8 mouse cellular contexts compared by ENCODE assay signal in genomic region chr7:4124315-4124759, GRCm38 (mm10). TPM values are rescaled to one million over a fixed set of nuclear protein-coding genes. Genes with fewer than 3 reads are reported as not detected.
DNase-seq lines count a peak whose midpoint lies in the region; ATAC-seq and TF ChIP-seq lines count a peak whose summit lies in the region.

No protein-coding gene starts in this region.

- H3K9ac ChIP-seq in heart, embryonic 14.5 days (ENCODE audit: low read length), result no peak overlapping the region
- 0 out of 2 replicates have a peak overlapping the region, but pooled peaks have one; percentile 44 for H3K9ac ChIP-seq in forebrain, embryonic 12.5 days
- H3K9ac ChIP-seq in intestine, embryonic 14.5 days (ENCODE audit: low read length), result no peak overlapping the region
- H3K9ac ChIP-seq in liver, embryonic 15.5 days, result no peak overlapping the region

- WGBS in heart, embryonic 14.5 days, result under 1% methylated on average over 10 of the region's 10 CpGs
- under 1% methylated on average over 10 of the region's 10 CpGs for WGBS in heart, embryonic 10.5 days
- WGBS in forebrain, embryonic 12.5 days, result 0% methylated on average over 9 of the region's 10 CpGs
- under 1% methylated on average over 10 of the region's 10 CpGs for WGBS in intestine, embryonic 14.5 days
- WGBS in liver, embryonic 15.5 days (ENCODE audit: insufficient replicate concordance), result 3% methylated on average over 10 of the region's 10 CpGs
- 0% methylated on average over 10 of the region's 10 CpGs for WGBS in olfactory bulb, adult 2 months

- peaks cover 25% of the 10 kb centered on the region for H3K27me3 ChIP-seq in heart, embryonic 14.5 days (ENCODE audit: control insufficient read depth, insufficient read depth, low read length)
- peaks cover 49% of the 10 kb centered on the region for H3K27me3 ChIP-seq in heart, embryonic 10.5 days (ENCODE audit: insufficient read depth, poor library complexity, severe bottlenecking)
- no peaks in the 10 kb centered on the region for H3K27me3 ChIP-seq in forebrain, embryonic 12.5 days
- H3K27me3 ChIP-seq in intestine, embryonic 14.5 days (replicated peaks; ENCODE audit: control insufficient read depth, insufficient read depth, low read length), result peaks cover 25% of the 10 kb centered on the region
- peaks cover 37% of the 10 kb centered on the region for H3K27me3 ChIP-seq in liver, embryonic 15.5 days

- H3K36me3 ChIP-seq in heart, embryonic 14.5 days (ENCODE audit: control insufficient read depth, insufficient read depth, low read length), result no peaks in the 10 kb centered on the region
- no peaks in the 10 kb centered on the region for H3K36me3 ChIP-seq in heart, embryonic 10.5 days
- H3K36me3 ChIP-seq in forebrain, embryonic 12.5 days (replicated peaks), result peaks cover 42% of the 10 kb centered on the region
- no peaks in the 10 kb centered on the region for H3K36me3 ChIP-seq in intestine, embryonic 14.5 days (ENCODE audit: control insufficient read depth, insufficient read depth, low read length)
- no peaks in the 10 kb centered on the region for H3K36me3 ChIP-seq in liver, embryonic 15.5 days (replicated peaks)

- no peaks in the 10 kb centered on the region for H3K9me3 ChIP-seq in heart, embryonic 14.5 days (ENCODE audit: control insufficient read depth, low read length)
- 0 out of 2 replicates have a peak, but pooled peaks cover 3% of the 10 kb centered on the region for H3K9me3 ChIP-seq in heart, embryonic 10.5 days
- H3K9me3 ChIP-seq in forebrain, embryonic 12.5 days, result no peaks in the 10 kb centered on the region
- H3K9me3 ChIP-seq in intestine, embryonic 14.5 days (ENCODE audit: control insufficient read depth, low read length), result no peaks in the 10 kb centered on the region
- H3K9me3 ChIP-seq in liver, embryonic 15.5 days (replicated peaks), result no peaks in the 10 kb centered on the region

- DNase-seq in heart, embryonic 10.5 days (ENCODE audit: low spot score), result no peak
- DNase-seq in brain, embryonic 18.5 days (ENCODE audit: low read depth, low spot score), result peak; percentile 93
- no peak for DNase-seq in intestine, embryonic 14.5 days (ENCODE audit: low spot score)
- no peak for DNase-seq in gastrocnemius, postnatal 10 days

- TF ChIP-seq CTCF in olfactory bulb, adult 2 months (IDR thresholded peaks at IDR 0.05; ENCODE audit: insufficient read depth, low read depth, low read length), result no peak

- H3K4me2 ChIP-seq in heart, embryonic 14.5 days (ENCODE audit: low read length), result peak overlapping the region; percentile 19; the same call in 1 of the 2 replicates
- peak overlapping the region; percentile 65 for H3K4me2 ChIP-seq in forebrain, embryonic 12.5 days
- peak overlapping the region; percentile 29 for H3K4me2 ChIP-seq in intestine, embryonic 14.5 days (ENCODE audit: low read length)
- H3K4me2 ChIP-seq in liver, embryonic 15.5 days, result no peak overlapping the region

- H3K27ac ChIP-seq in heart, embryonic 14.5 days (replicated peaks in 1 of 2; ENCODE audit: control insufficient read depth in 1 of 2, insufficient read depth in 1 of 2, low read depth in 2 of 2, low read length in 2 of 2), result no peak overlapping the region
- H3K27ac ChIP-seq in heart, embryonic 10.5 days, result no peak overlapping the region
- H3K27ac ChIP-seq in forebrain, embryonic 12.5 days, result peak overlapping the region; percentile 94
- no peak overlapping the region for H3K27ac ChIP-seq in intestine, embryonic 14.5 days (ENCODE audit: low read depth)
- no peak overlapping the region for H3K27ac ChIP-seq in liver, embryonic 15.5 days (replicated peaks)
- peak overlapping the region; percentile 97 for H3K27ac ChIP-seq in olfactory bulb, adult 2 months (ENCODE audit: insufficient read depth, low read depth, low read length)

- no peak for TF ChIP-seq POLR2A in olfactory bulb, adult 2 months (IDR thresholded peaks at IDR 0.05; ENCODE audit: insufficient read depth, low read depth, low read length)

- H3K4me1 ChIP-seq in heart, embryonic 14.5 days (ENCODE audit: control insufficient read depth in 2 of 2, insufficient read depth in 2 of 2, low read length in 2 of 2), result peaks cover 3 to 7% of the 10 kb centered on the region in 2 experiments; a peak in 3 of 4 replicates
- H3K4me1 ChIP-seq in heart, embryonic 10.5 days, result peaks cover 6% of the 10 kb centered on the region
- H3K4me1 ChIP-seq in forebrain, embryonic 12.5 days, result peaks cover 64% of the 10 kb centered on the region
- H3K4me1 ChIP-seq in intestine, embryonic 14.5 days (replicated peaks; ENCODE audit: control insufficient read depth, insufficient read depth, low read length), result no peaks in the 10 kb centered on the region
- H3K4me1 ChIP-seq in liver, embryonic 15.5 days (replicated peaks), result peaks cover 5% of the 10 kb centered on the region; the same call in 1 of the 2 replicates
- H3K4me1 ChIP-seq in olfactory bulb, adult 2 months (ENCODE audit: control insufficient read depth, insufficient read depth, low read length), result peaks cover 39% of the 10 kb centered on the region

- no peak overlapping the region for H3K4me3 ChIP-seq in heart, embryonic 14.5 days (ENCODE audit: control insufficient read depth in 1 of 2, insufficient read depth in 1 of 2, low read depth in 1 of 2, low read length in 2 of 2)
- no peak overlapping the region; the same call in 1 of the 2 replicates for H3K4me3 ChIP-seq in heart, embryonic 10.5 days
- peak overlapping the region; percentile 25 for H3K4me3 ChIP-seq in forebrain, embryonic 12.5 days (replicated peaks)
- peak overlapping the region; percentile 15 for H3K4me3 ChIP-seq in intestine, embryonic 14.5 days (ENCODE audit: low read depth, low read length)
- no peak overlapping the region for H3K4me3 ChIP-seq in liver, embryonic 15.5 days (replicated peaks)
- peak overlapping the region; percentile 22 for H3K4me3 ChIP-seq in olfactory bulb, adult 2 months (ENCODE audit: insufficient read depth, low read depth, low read length)

- ATAC-seq in heart, embryonic 14.5 days (ENCODE audit: insufficient number of reproducible peaks, insufficient read depth, low FRiP score, low read depth), result peak; percentile 35; the same call in 1 of the 2 replicates
- peak; percentile 84 for ATAC-seq in forebrain, embryonic 12.5 days (ENCODE audit: low FRiP score)
- peak; percentile 62 for ATAC-seq in intestine, embryonic 14.5 days (replicated peaks; ENCODE audit: low FRiP score, low TSS enrichment, low read depth)
- ATAC-seq in liver, embryonic 15.5 days (ENCODE audit: insufficient read depth), result 0 out of 2 replicates have a peak, but pooled peaks have one; percentile 31

RNA-seq across cellular contexts. Expression of gene Ttyh1, which starts 5.1 kb away (rescaled TPM):
- 0.70 and 0.72 TPM in 2 replicates for polyA plus RNA-seq in heart, embryonic 14.5 days (2014; fragmentation: Nextera tagmentation; extraction: Ambion mirVana)
- polyA plus RNA-seq in heart, embryonic 10.5 days (2016; fragmentation: Nextera tagmentation; extraction: Ambion mirVana), result 0.54 and 0.83 TPM in 2 replicates
- polyA plus RNA-seq in forebrain, embryonic 12.5 days (2016; fragmentation: Nextera tagmentation; extraction: Ambion mirVana), result 131 and 143 TPM in 2 replicates
- 5.2 and 7.1 TPM in 2 replicates for polyA plus RNA-seq in intestine, embryonic 14.5 days (2014; fragmentation: Nextera tagmentation; extraction: Ambion mirVana)
- 0.38 and 0.39 TPM in 2 replicates for polyA plus RNA-seq in liver, embryonic 15.5 days (2015; fragmentation: Nextera tagmentation; extraction: Ambion mirVana)
- polyA plus RNA-seq in olfactory bulb, adult 2 months (2012; ENCODE audit: insufficient read depth, insufficient read length, low replicate concordance, missing spikeins), result 162 and 238 TPM in 2 replicates
- total RNA-seq in gastrocnemius, postnatal 10 days (2021), result 1 to 10 TPM; 4.7 to 5.3 TPM

RNA-seq across cellular contexts. Expression of gene Leng8, which starts 12.5 kb away (rescaled TPM):
- polyA plus RNA-seq in heart, embryonic 14.5 days (2014; fragmentation: Nextera tagmentation; extraction: Ambion mirVana), result 27.0 and 43.6 TPM in 2 replicates
- 72.6 and 75.1 TPM in 2 replicates for polyA plus RNA-seq in heart, embryonic 10.5 days (2016; fragmentation: Nextera tagmentation; extraction: Ambion mirVana)
- 104 and 115 TPM in 2 replicates for polyA plus RNA-seq in forebrain, embryonic 12.5 days (2016; fragmentation: Nextera tagmentation; extraction: Ambion mirVana)
- polyA plus RNA-seq in intestine, embryonic 14.5 days (2014; fragmentation: Nextera tagmentation; extraction: Ambion mirVana), result 48.2 and 51.4 TPM in 2 replicates
- 20.1 and 25.2 TPM in 2 replicates for polyA plus RNA-seq in liver, embryonic 15.5 days (2015; fragmentation: Nextera tagmentation; extraction: Ambion mirVana)
- 552 and 558 TPM in 2 replicates for polyA plus RNA-seq in olfactory bulb, adult 2 months (2012; ENCODE audit: insufficient read depth, insufficient read length, low replicate concordance, missing spikeins)
- total RNA-seq in gastrocnemius, postnatal 10 days (2021), result 10 to 100 TPM; 31.7 to 62.1 TPM

RNA-seq across cellular contexts. Expression of gene Leng9, which starts 25.8 kb away (rescaled TPM):
- polyA plus RNA-seq in heart, embryonic 14.5 days (2014; fragmentation: Nextera tagmentation; extraction: Ambion mirVana), result 1.5 and 2.9 TPM in 2 replicates
- 1.8 and 2.2 TPM in 2 replicates for polyA plus RNA-seq in heart, embryonic 10.5 days (2016; fragmentation: Nextera tagmentation; extraction: Ambion mirVana)
- 3.0 TPM in 2 replicates for polyA plus RNA-seq in forebrain, embryonic 12.5 days (2016; fragmentation: Nextera tagmentation; extraction: Ambion mirVana)
- 2.4 and 2.7 TPM in 2 replicates for polyA plus RNA-seq in intestine, embryonic 14.5 days (2014; fragmentation: Nextera tagmentation; extraction: Ambion mirVana)
- 0.98 TPM in 2 replicates for polyA plus RNA-seq in liver, embryonic 15.5 days (2015; fragmentation: Nextera tagmentation; extraction: Ambion mirVana)
- polyA plus RNA-seq in olfactory bulb, adult 2 months (2012; ENCODE audit: insufficient read depth, insufficient read length, low replicate concordance, missing spikeins), result not detected in 2 replicates
- 1 to 10 TPM; 2.3 to 3.2 TPM for total RNA-seq in gastrocnemius, postnatal 10 days (2021)

RNA-seq across cellular contexts. Expression of gene Cdc42ep5, which starts 40.3 kb away (rescaled TPM):
- 26.7 and 26.9 TPM in 2 replicates for polyA plus RNA-seq in heart, embryonic 14.5 days (2014; fragmentation: Nextera tagmentation; extraction: Ambion mirVana)
- polyA plus RNA-seq in heart, embryonic 10.5 days (2016; fragmentation: Nextera tagmentation; extraction: Ambion mirVana), result 27.4 and 35.7 TPM in 2 replicates
- 11.3 and 14.0 TPM in 2 replicates for polyA plus RNA-seq in forebrain, embryonic 12.5 days (2016; fragmentation: Nextera tagmentation; extraction: Ambion mirVana)
- polyA plus RNA-seq in intestine, embryonic 14.5 days (2014; fragmentation: Nextera tagmentation; extraction: Ambion mirVana), result 58.5 and 62.4 TPM in 2 replicates
- 6.1 and 6.3 TPM in 2 replicates for polyA plus RNA-seq in liver, embryonic 15.5 days (2015; fragmentation: Nextera tagmentation; extraction: Ambion mirVana)
- not detected in 2 replicates for polyA plus RNA-seq in olfactory bulb, adult 2 months (2012; ENCODE audit: insufficient read depth, insufficient read length, low replicate concordance, missing spikeins)
- total RNA-seq in gastrocnemius, postnatal 10 days (2021), result 10 to 100 TPM; 10.2 to 12.4 TPM

Comparison
In these comparisons a context has a peak if more than half of its experiments do, and no peak if none do; other contexts are left out.
1. ATAC-seq: peak in every context shown above with its lines; median percentile 84 in forebrain, embryonic 12.5 days; 62 in intestine, embryonic 14.5 days; 35 in heart, embryonic 14.5 days; 31 in liver, embryonic 15.5 days.
2. H3K27ac ChIP-seq: peak in forebrain, embryonic 12.5 days (single experiment) and olfactory bulb, adult 2 months (single experiment); none in heart, embryonic 14.5 days (0 of 2), heart, embryonic 10.5 days (single experiment), intestine, embryonic 14.5 days (single experiment) and liver, embryonic 15.5 days (single experiment).
3. H3K4me3 ChIP-seq: peak in forebrain, embryonic 12.5 days (single experiment), intestine, embryonic 14.5 days (single experiment) and olfactory bulb, adult 2 months (single experiment); none in heart, embryonic 14.5 days (0 of 2), heart, embryonic 10.5 days (single experiment) and liver, embryonic 15.5 days (single experiment).
4. RNA of gene Ttyh1, which starts 5.1 kb away (polyA plus RNA-seq): 162 to 238 TPM in olfactory bulb, adult 2 months and 131 to 143 TPM in forebrain, embryonic 12.5 days; 5.2 to 7.1 TPM in intestine, embryonic 14.5 days, 0.54 to 0.83 TPM in heart, embryonic 10.5 days, 0.70 to 0.72 TPM in heart, embryonic 14.5 days and 0.38 to 0.39 TPM in liver, embryonic 15.5 days; every median in the first group is over 10 times any median in the second.